Mouse (Mus musculus): ENCODE results near the gene Zfp617.
"Not testable (repeated sequence)": the region's sequence is repeated elsewhere in the genome, so short reads cannot be mapped to it uniquely, and the experiment has no call there.

Zfp617 gene

GRCm38 (mm10) chr8:71908309-71909261 is at the start of gene Zfp617, which contains the start of gene Zfp882:
TSS of gene Zfp617 (plus strand) at chr8:71908635.
TSS of gene Zfp882 (plus strand) at chr8:71908608.
- DNase-seq: peak; percentile 81

- DNase-seq: not testable (repeated sequence)
Observed at GRCm38 (mm10) chr8:71861551-71861950, 46.9 kb upstream of the Zfp617 start.

GRCm38 (mm10) chr8:71862038-71862437 is 46.4 kb upstream of the Zfp617 start:
- not testable (repeated sequence) for DNase-seq

- peak; percentile 71 for DNase-seq
Observed at GRCm38 (mm10) chr8:71881618-71882274, 26.7 kb upstream of the Zfp617 start, which contains the start of gene Zfp709. TSS of gene Zfp709 (plus strand) at chr8:71882019.

DNA sequence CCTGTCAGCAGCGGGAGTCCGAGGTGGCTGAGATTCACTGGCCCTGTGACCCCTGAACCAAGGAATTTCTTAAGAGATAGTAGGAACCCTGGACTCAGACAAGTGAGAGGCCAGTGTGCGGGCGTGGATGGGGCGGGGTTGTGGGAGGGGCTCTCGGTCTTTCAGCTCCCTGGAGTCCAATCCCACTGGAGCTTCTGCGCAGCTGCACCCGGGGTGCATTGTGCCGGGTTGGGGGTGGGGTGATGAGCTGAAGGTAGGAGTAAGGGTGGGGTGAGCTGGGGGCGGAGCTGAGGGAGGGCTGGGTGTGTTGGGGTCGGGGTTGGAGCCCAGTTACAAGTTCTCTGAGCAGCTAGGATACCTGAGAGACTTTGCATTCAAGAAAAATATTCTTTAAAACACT is 7.8 kb upstream of the Zfp617 start:
- not testable (repeated sequence) for DNase-seq

- DNase-seq: not testable (repeated sequence)
Observed at GRCm38 (mm10) chr8:71903084-71903483, 5.4 kb upstream of the Zfp617 start.

DNA sequence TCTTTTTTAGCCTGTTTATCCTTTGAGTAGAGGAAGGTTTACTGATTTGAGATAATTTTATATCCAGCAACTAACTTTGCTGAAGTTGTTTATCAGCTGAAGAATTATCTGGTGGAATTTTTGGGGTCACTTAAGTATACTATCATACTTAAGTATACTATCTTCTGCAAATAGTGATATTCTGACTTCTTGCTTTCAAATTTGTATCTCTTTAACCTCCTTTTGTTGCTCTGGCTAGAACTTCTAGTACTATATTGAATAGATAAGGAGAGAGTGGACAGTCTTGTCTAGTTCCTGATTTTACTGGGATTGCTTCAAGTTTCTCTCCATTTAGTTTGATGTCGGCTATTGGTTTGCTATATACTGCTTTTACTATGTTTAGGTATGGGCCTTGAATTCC is 1.6 kb upstream of the Zfp617 start:
- DNase-seq: no peak

DNA sequence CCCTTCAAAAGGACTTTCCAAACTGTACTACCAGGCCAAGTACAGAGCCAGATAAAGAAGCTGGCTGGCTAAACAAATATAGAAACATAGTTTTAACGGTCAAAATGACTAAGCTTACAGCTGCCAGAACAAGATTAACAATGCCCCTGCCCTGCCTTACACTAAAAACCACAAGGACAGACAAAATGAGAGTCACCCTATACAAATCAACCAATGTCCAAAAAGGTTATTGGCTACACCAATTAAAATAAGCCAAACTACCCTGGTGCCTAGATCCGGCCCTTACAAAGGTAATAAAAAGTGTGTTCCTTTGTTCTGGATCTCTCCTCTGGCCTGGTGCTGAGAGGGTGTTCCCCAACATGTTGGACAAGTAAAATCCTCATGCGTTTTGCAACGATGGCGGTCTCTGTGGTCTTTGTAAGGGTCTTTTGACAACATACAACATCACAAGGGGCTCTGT is 607 bp upstream of the Zfp617 start:
- DNase-seq: no peak

DNA sequence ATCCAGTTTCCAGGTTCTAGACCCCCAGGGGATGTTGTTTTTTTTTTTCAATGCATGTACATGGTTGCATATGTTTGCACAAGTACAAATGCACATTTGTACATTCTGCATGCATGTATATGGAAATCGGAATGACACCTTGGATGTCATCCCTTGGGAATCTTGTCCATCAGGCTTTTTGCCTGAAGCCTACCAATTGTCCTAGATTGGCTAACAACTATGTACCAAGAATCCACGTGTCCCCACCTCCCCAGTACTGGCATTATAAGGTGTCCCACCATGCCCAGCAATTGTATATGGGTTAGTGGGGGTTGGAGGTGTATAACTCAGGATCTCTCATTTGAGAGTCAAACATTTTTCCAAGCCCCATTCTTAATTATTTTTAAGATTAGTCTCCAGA is 3.9 kb downstream of the Zfp617 start:
- DNase-seq: no peak

GRCm38 (mm10) chr8:71922567-71923401 is 14.3 kb downstream of the Zfp617 start:
- peak; percentile 95 for DNase-seq

- no peak for DNase-seq
Observed at GRCm38 (mm10) chr8:71925791-71926190, 17.4 kb downstream of the Zfp617 start.

DNA sequence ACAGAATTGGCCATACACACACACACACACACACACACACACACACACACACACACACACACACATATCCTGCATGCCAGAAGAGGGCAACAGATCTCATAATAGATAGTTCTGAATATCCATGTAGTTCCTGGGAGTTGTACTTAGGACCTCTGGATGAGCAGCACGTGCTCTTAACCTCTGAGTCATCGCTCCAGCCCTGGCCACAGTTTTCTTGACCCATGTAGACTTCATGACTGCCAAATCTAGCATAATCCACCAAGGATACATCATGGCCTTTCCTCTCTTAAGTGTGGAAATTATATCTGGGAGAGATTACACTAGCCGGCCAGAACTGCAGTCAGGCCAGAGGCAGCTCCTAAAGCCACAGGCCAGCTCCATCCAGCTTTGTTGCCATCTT is 18.1 kb downstream of the Zfp617 start:
- no peak for DNase-seq

GRCm38 (mm10) chr8:71927779-71928178 is 19.3 kb downstream of the Zfp617 start:
- DNase-seq: no peak

DNA sequence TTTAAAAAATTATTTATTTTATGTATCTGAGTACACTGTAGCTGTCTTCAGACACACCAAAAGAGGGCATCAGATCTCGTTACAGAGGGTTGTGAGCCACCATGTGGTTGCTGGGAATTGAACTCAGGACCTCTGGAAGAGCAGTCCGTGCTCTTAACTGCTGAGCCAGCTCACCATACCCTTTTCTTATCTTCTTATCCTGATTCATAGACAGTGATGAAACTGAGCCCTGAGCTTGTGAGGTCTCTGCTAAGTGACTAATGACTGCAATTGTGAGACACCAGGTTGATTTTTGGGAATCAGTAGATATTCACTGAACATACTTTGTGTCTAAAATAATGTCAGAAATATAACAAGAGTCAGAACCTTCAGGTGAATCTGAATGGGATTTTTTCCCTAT is 29.6 kb downstream of the Zfp617 start:
- not testable (repeated sequence) for DNase-seq

DNA sequence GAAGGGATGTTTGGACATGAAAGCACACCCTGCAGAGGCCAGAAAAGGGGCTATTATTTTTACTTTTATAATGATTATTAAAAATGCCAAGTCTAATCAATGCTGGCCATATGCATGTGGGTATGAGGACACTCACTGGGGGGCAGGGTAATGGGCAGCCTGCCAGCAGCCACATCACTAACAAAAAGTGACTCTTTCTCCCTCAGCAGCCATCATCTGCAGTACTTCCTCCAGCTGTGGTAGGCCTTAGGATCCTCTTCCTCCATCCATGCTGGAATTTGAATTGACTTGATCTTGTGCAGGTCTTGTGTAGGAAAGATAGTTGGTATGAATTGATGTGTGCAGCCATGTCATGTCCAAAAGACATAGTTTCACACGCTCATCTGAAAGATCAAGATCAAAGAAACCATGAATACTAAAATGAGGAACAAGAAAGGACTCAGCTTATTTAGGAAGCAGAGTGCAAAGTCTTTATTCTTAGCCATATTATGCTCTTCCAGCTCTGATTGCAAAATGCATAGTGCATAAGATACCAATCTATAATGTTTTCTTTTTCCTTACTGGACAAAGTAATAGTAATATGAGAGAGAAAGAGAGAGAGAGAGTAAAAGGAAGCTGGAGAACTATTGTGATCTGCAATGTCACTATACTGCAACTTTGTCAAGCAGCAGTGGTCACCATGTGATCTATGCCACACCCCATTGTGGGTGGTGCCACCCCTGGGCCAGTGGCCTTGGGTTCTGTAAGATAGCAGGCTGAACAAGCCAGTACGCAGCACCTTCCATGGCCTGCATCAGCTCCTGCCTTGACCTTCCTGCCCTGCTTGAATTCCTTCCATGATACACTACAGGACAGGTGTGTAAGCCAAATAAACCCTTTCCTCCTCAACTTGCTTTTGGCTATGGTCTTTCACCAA is 32.1 kb downstream of the Zfp617 start:
- DNase-seq: peak; percentile 70

DNA sequence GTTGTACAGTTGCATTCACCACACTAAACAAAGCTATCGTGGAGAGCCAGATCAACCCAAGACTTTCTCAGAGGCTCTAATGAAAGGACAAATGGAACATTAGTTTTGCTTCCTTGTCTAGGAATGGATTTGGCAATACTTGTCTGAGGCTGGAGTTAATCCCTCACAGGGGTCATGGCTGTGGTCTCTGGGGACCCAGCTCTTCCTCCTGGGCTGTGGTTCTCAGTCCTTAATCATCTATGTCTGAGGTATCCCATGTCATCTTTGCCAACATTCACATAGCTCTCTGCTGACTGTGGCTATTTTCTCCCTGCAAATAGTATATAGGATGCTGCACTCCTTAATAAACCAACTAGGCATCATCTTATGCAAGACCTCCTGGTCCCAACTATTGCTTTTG is 33.3 kb downstream of the Zfp617 start:
- DNase-seq: no peak

- no peak for DNase-seq
Observed at GRCm38 (mm10) chr8:71948624-71949023, 40.2 kb downstream of the Zfp617 start.

DNA sequence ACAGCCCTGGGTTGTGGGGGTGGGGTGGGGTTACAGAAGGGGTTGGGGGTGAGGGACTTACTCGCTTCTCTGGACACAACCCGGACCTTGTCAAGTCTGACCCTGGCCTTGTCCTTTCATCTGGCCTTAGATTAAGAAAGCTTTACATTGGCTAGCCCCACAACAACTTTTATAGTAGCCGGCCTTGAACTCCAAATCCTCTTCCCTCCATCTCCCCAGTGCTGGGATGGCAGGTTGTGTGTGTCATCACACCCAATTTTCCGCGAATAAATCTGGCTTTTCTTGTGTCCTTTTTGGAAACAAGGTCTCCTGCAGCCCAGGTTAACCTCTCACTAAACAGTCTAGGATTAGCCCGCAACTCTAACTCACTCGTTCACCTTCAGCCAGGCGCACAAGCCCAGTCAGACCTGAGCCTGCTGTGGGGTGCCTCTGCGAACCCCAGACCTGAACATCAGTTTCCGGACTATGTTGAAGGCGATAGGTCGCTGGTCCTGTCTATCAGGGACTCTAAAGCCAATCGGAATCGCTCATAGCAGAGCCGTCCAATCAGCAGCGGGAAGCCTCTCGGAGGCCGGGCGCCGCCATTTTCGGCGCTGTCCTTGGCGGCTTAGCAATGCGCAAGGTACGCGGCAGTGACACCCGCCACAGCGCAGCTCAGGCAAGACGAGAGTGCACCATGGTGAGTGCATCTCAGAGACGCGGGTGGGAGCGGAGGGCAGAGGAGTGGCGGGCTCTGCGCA is 42.2 kb downstream of the Zfp617 start, which contains the start of gene Zfp961:
Zfp961 (plus strand) TSS at position 557 of the 740 bp plus-strand sequence.
- peak; percentile 97 for DNase-seq

GRCm38 (mm10) chr8:71951436-71952161 is 43.2 kb downstream of the Zfp617 start:
- DNase-seq: peak; percentile 9

GRCm38 (mm10) chr8:71952489-71952888 is 44.1 kb downstream of the Zfp617 start:
- DNase-seq: no peak
